Mouse (Mus musculus): ENCODE results near the gene Smim11.

The Smim11 gene

DNA sequence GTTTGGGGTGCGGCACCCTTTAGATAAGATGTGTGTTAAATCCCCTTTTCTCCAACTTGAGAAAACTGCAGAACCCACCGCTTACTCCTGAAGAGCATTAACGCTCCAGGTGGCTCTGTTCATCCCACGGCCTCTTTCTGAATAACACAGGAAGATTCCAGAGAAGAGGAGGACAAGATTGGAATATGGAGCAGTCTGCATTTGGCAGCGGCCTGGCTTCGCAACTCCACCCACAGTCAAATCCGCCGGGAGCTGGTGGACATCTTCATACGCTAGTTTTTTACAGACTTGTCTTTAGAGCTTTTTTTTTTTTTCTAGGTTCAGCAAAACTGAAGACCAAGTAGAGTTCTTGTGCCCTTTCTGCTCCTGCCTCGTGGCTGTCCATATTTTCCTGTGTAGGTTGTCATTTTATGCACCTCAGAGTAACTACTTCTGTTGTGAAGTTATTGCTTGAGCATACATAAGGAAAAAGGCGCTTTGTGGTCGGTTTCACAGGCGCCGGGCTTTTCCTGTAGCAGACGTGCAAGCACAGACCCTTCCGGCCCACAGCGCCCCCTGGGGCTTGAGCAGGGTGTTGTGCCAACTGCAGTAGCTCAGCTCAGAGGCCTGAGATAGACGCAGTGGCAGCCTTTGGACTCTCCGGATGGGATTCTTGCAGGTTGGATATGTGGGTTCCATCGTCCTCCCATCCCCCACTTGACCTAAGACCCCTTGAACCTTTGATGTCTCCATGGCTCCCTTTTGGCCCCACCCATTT, 18.4 kb downstream of the Smim11 start:
- DNase-seq (ENCODE audit: inconsistent ontology term): no peak

DNA sequence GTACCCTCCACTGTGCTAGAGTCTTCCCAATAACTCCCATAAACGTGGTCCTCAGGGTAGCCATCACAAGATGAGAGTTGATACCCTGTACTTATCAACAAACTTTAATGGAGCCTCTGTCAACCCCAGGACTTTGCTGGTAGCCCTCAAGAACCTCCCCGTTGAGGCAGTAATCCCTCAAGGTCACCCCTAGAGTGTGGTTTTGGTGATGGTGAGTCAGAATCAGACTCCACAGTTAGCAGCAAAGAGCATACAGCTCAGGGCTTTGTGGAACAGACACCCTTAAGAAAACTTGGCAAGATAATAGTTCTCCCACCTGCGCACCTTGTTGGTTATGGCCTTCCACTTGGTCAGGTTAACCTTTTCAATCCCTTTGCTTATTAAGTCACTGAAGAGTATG, 19.3 kb downstream of the Smim11 start:
- no peak for DNase-seq (ENCODE audit: inconsistent ontology term)

DNA sequence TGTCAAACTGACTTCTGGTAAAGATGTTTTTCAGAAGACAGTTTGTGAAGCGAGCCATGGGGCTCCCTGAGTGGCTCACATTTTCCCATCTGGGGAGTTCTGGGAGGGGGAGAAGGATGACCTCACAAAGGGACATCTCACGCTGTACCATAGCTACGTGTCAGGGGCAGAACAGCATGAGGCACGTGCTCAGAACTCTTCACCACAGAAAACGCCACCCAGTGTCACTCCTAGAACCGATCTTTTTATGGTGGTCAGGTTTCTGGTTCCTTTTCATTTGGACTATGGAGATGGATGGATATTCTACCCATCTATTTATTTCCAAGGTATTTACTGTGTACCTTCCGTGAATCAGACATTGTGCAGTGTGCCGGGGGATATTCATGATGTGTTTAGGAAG, 20.3 kb downstream of the Smim11 start, which contains the start of gene Fam243:
TSS of gene Fam243 (minus strand) at position 101 of the 400 bp plus-strand sequence.
- no peak for DNase-seq (ENCODE audit: inconsistent ontology term)

DNA sequence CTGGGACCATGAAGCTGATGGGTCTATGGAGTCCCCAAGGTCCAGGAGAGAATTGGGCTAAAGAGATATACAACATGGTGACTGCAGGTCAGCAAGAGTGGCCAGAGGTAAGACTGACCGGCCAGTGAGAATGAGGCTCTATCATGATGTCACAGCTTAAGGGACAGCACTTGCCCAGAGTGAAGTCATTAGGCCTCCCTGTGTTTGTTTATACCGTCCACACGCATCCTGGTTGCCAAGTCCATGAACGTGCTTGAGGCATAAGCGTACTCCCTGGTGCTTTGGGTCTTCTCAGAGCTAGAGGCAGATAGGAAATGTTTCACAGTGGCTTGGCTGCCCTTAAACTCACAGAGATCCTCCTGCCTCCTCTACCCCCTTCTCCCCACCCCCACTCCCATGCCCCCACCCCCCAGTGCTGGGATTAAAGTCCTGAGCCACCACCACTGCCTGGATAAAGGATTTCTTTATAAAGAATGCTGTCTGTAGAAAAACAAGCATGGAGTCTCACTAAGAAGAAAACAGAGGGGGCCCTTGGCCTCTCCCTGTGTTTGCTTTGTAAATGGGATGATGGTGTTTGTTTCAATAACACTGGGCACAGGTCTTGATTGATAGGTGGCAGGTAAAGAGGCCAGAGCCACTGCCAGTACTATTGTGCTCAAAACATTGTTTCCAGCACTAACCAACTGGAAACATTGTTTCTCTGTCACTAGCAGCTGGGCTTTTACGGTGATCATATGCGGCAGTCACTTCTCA, 23.4 kb downstream of the Smim11 start:
- DNase-seq (ENCODE audit: inconsistent ontology term): no peak

DNA sequence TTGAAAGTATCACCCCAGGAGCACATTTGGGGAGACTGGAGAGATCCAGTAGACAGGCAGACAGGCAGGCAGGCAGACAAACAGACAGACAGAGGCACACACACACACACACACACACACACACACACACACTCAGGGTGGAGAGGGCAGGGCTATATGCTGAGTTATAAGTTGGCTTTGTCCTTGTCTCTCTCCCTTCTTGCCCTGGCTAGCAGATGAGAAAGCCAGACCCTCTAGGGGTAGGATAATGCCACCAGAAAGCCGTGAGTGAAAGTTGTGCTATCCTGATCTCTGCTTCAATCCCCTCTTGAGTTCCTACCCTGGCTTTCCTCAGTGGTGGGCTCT, 23.9 kb downstream of the Smim11 start:
- DNase-seq (ENCODE audit: inconsistent ontology term): no peak

DNA sequence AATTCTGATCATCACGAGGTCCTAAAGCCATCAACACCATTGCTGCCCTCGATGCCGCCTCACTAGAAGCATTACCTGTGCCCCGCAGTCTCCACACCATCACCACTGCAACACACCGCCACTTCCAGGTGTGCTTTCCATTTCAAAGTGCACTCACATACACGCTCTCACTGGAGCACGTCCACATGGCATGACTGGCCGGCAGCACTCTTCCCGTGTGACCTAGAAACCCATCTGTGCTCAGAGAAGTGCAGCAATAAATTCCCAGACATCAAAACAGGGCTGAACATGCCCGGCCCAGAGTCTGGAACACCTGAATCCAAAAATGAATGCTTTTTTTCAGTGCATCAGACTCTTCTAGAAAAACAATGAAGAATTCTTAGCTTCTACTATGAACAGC, 26.8 kb downstream of the Smim11 start:
- DNase-seq (ENCODE audit: inconsistent ontology term): no peak

DNA sequence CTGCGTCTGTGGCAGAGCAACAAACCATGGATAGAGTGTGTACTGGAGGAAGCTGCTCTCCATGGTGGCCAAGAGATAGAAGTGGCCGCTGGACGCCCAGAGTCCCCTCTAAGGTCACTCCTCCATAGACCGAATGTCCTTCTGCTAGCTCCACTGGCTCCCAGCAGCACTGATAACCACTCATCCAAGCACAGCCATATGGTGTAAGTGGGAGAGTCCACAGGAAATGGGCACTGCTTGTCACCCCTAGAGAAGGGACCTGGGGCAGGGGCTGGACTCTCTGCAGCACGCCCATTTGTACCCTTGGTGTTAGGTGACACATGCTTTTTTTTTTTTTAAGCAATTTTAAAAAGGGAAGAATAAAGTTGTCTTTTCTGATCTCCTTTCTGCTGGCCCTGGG, 29.9 kb downstream of the Smim11 start:
- DNase-seq (ENCODE audit: inconsistent ontology term): no peak

DNA sequence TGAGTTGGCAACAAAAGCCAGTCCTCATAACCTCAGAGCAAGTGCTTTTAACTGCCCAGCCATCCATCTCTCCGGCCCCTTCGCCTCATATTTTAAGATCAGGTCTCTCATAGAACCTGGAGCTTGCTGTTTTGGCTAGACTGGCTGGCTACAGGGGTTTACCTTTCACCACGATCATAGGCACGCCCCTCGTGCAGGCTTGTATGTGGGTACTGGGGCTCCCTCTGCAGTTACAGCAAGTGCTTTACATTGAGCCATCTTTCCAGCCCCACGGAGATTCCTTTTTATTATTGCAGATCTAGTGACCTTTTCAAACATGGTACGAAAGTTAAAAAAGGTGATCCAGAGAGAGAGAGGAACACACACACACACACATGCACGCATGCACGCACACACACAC, 33.5 kb downstream of the Smim11 start:
- no peak for DNase-seq (ENCODE audit: inconsistent ontology term)

DNA sequence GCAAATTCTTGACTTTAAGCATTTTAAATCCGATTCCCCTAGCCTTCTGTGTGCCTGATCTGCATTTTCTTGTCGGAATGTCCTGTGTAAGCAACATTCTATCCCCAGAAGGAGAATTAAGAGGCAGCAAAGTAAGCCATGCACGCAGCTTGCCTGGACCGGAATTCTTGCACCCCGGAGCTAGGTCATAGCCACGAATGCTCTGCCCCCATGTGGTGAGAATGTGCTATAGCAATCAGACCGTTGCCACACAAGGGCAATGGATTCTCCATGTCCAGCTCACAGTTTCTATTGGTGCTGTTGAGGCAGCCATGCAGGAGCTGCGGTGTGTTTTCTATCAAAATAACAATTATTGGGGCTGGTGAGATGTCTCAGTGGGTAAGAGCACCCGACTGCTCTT, 35.2 kb downstream of the Smim11 start:
- DNase-seq (ENCODE audit: inconsistent ontology term): peak; percentile 75

DNA sequence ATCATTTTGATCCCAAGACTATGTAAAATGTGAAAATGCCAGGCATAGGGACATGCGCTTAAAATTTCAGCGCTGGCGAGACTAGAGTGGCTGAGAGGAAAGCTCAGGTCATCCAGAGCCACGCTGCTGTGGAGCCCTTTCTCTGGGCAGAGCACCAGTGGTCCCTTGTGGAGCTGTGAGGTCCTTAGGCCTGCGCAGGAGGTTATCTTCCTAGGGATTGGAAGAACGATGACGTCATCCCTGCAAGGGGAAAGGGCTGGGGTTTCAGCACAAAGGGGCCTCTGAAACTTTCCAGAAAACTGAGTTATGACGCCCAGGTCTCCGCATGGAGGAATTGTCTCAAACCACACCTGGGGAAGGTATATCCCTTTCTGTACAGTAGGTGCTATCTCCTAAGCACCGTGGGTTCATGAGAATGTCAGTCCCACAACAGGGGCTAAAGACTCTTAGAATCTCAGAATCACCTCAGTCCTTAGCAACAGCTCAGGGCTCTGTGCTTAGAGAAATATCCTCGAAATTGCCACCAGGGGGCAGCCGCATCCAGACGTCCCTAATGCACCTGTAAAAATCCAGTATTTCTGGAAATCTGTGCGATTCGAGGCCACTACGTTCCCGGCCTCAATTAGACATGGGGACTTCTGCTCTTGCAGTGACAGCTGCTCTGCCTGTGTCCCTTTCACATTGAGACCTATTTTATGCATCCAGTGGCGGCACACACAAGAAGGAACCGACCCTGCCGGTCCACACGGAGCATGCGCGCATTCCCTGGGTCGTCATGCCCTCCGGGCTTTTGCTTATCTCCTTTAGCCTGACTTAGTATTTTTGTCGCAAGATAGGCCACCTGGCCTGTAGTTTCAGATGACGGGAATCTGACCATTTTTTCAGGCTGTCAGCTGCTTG, 39.8 kb downstream of the Smim11 start:
- peak; percentile 77 for DNase-seq (ENCODE audit: inconsistent ontology term)

DNA sequence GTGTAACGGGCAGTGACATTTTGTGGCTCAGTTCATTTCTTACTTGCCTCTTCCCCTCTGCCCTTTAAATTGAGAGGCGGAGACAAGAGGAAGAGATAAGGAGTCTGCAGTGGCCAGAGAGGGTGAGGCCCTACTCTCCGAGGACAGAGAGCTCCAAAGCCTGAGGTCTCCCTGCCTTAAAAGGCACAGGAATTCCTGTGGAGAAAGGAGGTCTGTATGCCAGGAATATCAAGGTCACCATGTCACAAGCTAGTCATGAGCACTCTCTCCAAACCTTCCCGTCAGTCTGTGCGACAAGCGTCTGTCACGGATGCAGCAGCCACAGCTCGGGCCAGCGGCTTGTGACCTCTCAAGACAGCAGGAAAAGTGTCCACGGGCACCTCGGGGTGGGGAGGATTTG, 44.1 kb downstream of the Smim11 start:
- DNase-seq (ENCODE audit: inconsistent ontology term): no peak

DNA sequence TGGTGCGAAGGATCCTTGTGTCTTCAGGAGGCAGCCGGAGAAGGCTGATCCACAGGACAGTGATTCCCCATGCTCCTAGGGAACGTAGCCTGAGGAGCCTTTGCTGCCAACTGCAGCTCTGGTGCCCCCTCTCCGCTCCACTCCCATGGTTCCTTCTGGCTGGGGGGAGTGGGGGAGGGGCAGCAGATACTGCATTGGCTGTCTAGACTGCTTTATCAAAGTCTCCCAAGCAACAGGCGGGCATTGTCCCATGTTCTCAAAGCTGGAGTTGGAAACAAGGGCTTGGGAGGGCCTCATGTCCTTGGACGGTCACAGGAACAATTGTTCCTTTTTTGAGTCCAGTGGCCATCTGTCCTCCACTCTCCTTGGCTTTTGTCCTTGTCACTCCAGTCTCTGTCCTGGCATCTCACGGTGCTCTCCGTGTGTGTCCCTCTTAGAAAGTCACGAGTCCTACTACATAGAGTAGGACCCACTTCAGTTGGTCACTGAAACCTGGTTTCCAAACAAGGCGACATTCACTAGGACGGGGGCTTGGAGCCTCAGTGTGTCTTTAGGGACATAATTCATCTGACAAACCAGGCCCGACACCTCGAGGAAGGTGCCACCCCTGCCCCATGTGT, 45.3 kb downstream of the Smim11 start:
- DNase-seq (ENCODE audit: inconsistent ontology term): no peak

DNA sequence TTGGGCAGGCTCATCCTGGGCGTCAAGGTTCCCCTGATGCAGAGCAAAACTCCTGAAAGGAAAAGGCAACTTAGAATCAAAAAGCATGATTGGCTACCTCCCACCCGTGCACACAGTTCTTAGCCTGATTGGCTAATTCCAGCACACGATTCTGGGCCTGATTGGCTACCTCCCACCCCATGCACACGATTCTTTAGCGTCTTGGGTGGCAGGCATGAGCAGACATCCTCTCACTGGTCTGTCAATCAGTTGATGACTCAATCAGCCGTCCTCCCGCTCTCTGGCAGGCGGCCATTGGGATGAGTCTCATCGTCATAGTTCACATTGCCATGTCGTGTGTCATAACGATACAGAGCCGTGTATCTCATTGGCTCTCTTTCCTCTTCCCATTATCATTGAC, 47.9 kb downstream of the Smim11 start:
- peak; percentile 95 for DNase-seq (ENCODE audit: inconsistent ontology term)

DNA sequence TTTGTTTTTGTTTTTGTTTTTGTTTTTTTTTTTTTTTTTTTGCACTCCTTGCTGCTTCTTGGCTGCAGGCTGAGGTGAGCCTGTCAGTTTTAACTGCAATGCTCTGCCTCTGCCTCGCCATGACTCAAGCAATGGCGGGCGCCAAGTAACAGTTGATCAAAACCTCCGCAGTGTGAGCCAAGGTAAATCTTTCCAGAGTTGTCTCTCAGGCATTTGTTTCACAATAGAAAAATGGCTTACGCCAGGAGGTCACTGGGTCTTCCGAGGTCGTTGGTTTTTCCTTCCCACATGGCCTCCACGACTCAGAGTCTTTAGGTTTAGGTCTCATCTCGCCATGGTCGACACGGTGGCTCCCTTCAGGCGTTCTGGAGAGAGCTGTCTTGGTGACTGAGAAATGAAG, 52.2 kb downstream of the Smim11 start:
- no peak for DNase-seq (ENCODE audit: inconsistent ontology term)

DNA sequence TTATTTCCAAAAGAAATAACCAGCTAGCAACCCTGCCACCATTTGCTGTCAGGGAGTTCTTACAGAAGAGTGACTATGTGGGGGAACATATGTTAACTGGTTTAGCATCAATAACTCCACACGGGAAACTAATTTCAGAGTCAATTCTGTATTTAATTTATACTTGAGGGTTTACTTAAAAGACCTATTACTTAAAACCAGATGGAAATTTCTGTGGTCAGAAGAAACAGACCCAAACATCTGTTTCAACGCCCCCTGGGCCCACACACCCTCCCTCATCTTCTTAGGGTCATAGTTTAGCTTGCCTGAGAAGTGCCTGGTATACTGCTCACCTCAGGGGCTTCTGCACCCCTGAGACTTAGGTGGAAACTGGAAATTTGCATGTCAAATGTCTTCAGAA, 52.8 kb downstream of the Smim11 start:
- DNase-seq (ENCODE audit: inconsistent ontology term): no peak

DNA sequence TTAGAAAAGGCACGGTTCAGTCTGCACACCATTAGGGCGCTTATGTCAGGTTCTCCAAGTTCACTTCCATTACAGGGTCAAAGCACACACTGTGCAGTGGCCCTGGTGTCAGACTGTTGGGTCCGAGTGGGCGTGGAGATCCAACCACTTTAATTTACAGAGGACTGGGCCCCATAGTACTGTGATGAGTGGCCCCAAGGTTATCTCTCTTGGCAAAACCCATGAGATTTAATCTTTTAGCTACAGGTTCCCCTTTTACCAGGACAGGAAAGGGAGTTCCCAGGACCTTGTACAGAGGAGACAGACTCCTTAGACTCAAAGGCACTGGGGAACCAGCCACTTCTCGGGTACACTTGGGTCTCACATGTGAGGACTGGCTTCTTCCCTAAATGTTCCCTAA, 54.3 kb downstream of the Smim11 start:
- peak; percentile 46 for DNase-seq (ENCODE audit: inconsistent ontology term)

DNA sequence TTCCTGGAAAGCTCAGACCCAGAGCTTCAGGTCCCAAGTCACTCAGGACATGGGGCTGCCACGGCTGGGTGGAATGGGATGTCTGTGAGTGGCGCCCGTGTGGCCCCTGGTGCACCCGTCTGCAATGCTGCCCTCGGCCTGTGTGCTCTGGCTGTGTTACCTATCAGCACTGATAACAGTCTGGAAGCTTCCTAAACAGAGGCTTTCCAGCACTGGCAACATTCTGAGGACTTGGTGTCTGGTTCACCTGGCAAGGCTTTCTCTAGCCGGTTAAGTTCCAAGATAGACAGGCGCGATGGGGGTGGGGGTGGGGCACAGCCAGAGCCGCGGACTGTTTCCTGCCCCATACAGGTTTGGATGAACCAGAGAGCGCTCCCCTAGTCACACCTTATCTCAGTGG, 54.9 kb downstream of the Smim11 start:
- DNase-seq (ENCODE audit: inconsistent ontology term): no peak

DNA sequence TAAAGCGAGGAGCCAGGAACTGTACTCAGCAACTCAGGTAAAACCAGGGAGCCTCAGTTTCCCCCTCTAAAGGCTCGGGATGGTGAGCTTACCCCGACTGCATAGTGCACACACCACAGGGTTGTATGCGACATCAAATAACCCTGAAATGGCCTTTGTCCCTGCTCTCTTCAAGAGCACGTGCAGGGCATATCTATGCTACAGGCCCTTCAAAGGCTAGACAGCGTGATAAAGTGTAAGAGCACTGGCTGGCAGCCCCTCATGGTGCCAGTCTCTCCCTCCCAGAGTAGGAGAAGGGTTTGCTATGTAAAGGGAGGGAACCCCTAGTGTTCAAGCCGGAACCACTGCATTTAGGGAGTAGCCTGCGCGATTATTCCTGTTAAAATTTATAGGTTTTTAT, 55.9 kb downstream of the Smim11 start:
- no peak for DNase-seq (ENCODE audit: inconsistent ontology term)

DNA sequence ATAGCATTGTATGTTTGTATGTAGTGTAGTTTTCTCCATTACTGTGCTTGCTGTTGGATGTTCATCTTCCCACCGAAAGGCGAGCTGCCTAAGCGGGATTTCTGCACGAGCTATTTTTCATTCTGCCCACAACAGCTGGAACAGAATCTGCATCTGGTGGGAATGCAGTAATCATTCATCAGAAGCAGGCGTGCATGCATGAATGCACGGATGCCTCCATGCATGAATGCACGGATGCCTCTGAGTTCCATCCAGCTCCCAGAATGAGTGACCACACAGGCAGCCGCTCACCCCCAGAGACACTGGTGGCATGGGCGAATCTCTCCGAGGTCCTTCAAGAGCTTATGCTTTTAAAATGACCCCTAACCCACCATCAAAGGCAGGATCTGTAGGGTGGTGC, 56.5 kb downstream of the Smim11 start:
- DNase-seq (ENCODE audit: inconsistent ontology term): peak; percentile 62

DNA sequence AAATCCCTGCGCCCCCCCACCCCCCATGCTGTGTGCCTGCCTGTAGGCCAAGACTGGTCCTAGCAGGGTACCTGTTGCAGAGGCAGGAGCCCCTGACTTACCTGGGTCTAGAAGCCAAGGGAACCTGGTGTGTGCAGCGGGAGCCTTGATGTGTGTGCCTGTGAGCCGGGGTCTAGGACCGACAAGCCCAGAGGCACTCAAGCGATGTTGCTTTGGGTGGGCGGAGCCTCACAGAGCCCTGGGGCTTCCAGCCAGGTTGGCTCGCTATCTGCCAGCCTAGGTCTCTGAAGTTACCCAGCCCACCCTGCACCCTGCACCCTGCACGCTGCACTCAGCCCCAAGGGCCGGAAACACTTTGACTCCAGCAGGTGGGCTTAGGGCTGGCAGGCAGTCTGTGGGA, 57.6 kb downstream of the Smim11 start:
- no peak for DNase-seq (ENCODE audit: inconsistent ontology term)

DNA sequence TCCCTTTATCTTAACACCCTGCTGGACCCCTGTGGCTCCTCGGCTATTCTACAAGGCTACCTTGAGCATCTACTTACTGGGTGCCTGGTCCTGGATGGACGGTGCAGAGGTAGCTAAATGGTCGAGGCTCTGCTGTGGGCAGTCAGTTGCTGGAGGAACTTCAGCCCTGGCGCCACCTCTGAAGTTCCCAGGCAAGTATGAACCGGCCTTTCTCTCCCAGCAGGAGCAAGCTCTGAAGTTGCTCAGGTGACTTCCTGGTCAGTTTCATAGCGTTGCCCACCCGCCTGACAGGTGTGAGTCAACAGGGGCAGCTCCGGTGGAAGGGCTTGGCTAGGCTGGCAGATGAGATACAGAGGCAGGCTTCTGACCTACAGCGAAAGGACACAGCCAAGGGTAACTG, 58.1 kb downstream of the Smim11 start, which contains the start of gene Kcne1:
TSS of gene Kcne1 (minus strand) at position 240 of the 400 bp plus-strand sequence.
- DNase-seq (ENCODE audit: inconsistent ontology term): no peak

DNA sequence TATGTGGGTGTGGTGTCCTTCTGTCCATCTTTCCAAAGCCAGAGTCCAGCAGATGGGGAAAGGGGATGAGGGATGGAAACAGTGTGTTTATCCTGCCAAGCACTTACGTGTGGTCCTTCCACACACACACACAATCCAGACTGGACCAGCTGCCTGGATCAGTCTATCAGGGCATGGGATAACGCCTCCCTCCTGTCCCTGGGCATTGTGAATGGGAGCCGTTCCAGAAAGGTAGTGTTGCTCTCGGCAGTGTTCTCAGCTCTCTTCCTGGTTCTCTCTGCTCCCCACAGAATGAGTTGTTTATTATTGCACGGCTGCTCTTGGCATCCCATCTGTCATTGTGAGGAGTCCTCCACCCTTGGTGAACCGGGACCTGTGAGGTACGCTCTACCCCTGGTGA, 59.6 kb downstream of the Smim11 start:
- DNase-seq (ENCODE audit: inconsistent ontology term): no peak
